In genomic region chr10:42384946-42385644, GRCm38 (mm10) we compare ENCODE assay signal across 18 mouse cellular contexts.
DNase-seq lines count a peak whose midpoint lies in the region; ATAC-seq and TF ChIP-seq lines count a peak whose summit lies in the region.
"Had no signal": no experiment of that assay in that cellular context is flagged by ENCODE, and none has a peak within 500 bp of the region (broad histone marks: within the 10 kb centered on the region; RNA-seq: fewer than 3 reads in every experiment).

No protein-coding gene starts in this region.

- no peak for ATAC-seq in kidney, embryonic 15.5 days (replicated peaks; ENCODE audit: low FRiP score)
- ATAC-seq in midbrain, embryonic 12.5 days (ENCODE audit: low FRiP score, low read depth) = no peak
- ATAC-seq in frontal cortex, adult (ENCODE audit: low TSS enrichment) = no peak

- H3K36me3 ChIP-seq in kidney, embryonic 15.5 days = no peaks in the 10 kb centered on the region
- H3K36me3 ChIP-seq in midbrain, embryonic 12.5 days = no peaks in the 10 kb centered on the region
- H3K36me3 ChIP-seq: embryonic facial prominence, embryonic 10.5 days; hindbrain, embryonic 10.5 days had no signal

- no peak overlapping the region for H3K4me2 ChIP-seq in kidney, embryonic 15.5 days
- H3K4me2 ChIP-seq in midbrain, embryonic 12.5 days (replicated peaks) = peak overlapping the region; percentile 33

- DNase-seq in kidney, postnatal 10 days = peak; percentile 17
- DNase-seq in Muller cell, postnatal 12 days (ENCODE audit: inconsistent ontology term) = peak; percentile 69
- DNase-seq in brain, embryonic 14.5 days (ENCODE audit: low read depth) = peak; percentile 73
- DNase-seq in lung, adult 18-20 months = no peak
- DNase-seq: adrenal gland, adult 8-10 months; cerebellum, postnatal 10 days; gastrocnemius, postnatal 10 days; heart, adult 2 months; kidney, adult 11 months; layer of hippocampus, postnatal 36 days; right cerebral cortex, adult 18-20 months; thymus, postnatal 36 days had no signal

- no peaks in the 10 kb centered on the region for H3K4me1 ChIP-seq in kidney, embryonic 15.5 days
- peaks cover 18% of the 10 kb centered on the region for H3K4me1 ChIP-seq in midbrain, embryonic 12.5 days

- H3K9ac ChIP-seq in kidney, embryonic 15.5 days = no peak overlapping the region
- H3K9ac ChIP-seq in midbrain, embryonic 12.5 days (replicated peaks) = no peak overlapping the region
- H3K9ac ChIP-seq: liver, embryonic 14.5 days had no signal

- H3K9me3 ChIP-seq in kidney, embryonic 15.5 days (replicated peaks) = no peaks in the 10 kb centered on the region
- no peaks in the 10 kb centered on the region for H3K9me3 ChIP-seq in midbrain, embryonic 12.5 days
- H3K9me3 ChIP-seq: embryonic facial prominence, embryonic 10.5 days; hindbrain, embryonic 10.5 days had no signal

- H3K27ac ChIP-seq in kidney, embryonic 15.5 days = no peak overlapping the region
- H3K27ac ChIP-seq in midbrain, embryonic 12.5 days (replicated peaks) = no peak overlapping the region
- H3K27ac ChIP-seq: embryonic facial prominence, embryonic 10.5 days; heart, adult 2 months; hindbrain, embryonic 10.5 days; liver, embryonic 14.5 days had no signal

- H3K4me3 ChIP-seq in kidney, embryonic 15.5 days (replicated peaks) = no peak overlapping the region
- H3K4me3 ChIP-seq in midbrain, embryonic 12.5 days = no peak overlapping the region
- H3K4me3 ChIP-seq: embryonic facial prominence, embryonic 10.5 days; heart, adult 2 months; hindbrain, embryonic 10.5 days had no signal

- no peak for TF ChIP-seq CTCF in brain, embryonic 14.5 days (IDR thresholded peaks at IDR 0.05; ENCODE audit: borderline replicate concordance, extremely low read depth, insufficient read depth, insufficient read length)

- no peak for TF ChIP-seq POLR2A in brain, embryonic 14.5 days (IDR thresholded peaks at IDR 0.05; ENCODE audit: borderline replicate concordance, extremely low read depth, insufficient read depth, insufficient read length, poor library complexity, severe bottlenecking)

- H3K27me3 ChIP-seq in kidney, embryonic 15.5 days = no peaks in the 10 kb centered on the region
- no peaks in the 10 kb centered on the region for H3K27me3 ChIP-seq in midbrain, embryonic 12.5 days

- 70% methylated on average over 13 of the region's 13 CpGs for WGBS in kidney, embryonic 15.5 days
- WGBS in midbrain, embryonic 12.5 days = 21% methylated on average over 13 of the region's 13 CpGs

Comparison
In these comparisons a context has a peak if more than half of its experiments do, and no peak if none do; other contexts are left out.
1. DNase-seq: peak in kidney, postnatal 10 days (single experiment), Muller cell, postnatal 12 days (single experiment) and brain, embryonic 14.5 days (single experiment); none in lung, adult 18-20 months (0 of 2).